Mouse (Mus musculus) midbrain, embryonic 14.5 days (tissue): ENCODE measurements at regions not wholly inside any gene's neighbourhood (a gene's known extent, or its start where the extent isn't known, plus 50 kb on each side); places are given as distances from the start of the nearest gene placed in this dataset.

ENCODE experiments used
- ATAC-seq: fragments of 200-750 bp; cut with Nextera tagmentation; 2 replicates; pipeline ENCODE4 v1.8.0; 2017; ENCODE audit warnings: moderate number of reproducible peaks, moderate library complexity; ENCODE audit not compliant: low FRiP score, low TSS enrichment
- DNase-seq: peaks from one replicate; pipeline ENCODE4 v3.0.0-alpha.2; 2015
- H3K27ac ChIP-seq: fragments of 300-500 bp; sonication (generic); replicated peaks from 2 replicates; pipeline ENCODE4 v1.5.1; 2014; ENCODE audit warnings: mild to moderate bottlenecking, low read depth, low read length, moderate library complexity
- H3K27me3 ChIP-seq: fragments of 300-500 bp; sonication (generic); 2 replicates; pipeline ENCODE4 v1.6.1; 2014; ENCODE audit warnings: low read length, control low read depth, mixed read lengths; ENCODE audit not compliant: control insufficient read depth, insufficient read depth
- H3K36me3 ChIP-seq: fragments of 300-500 bp; sonication (generic); 2 replicates; pipeline ENCODE4 v1.6.1; 2014; ENCODE audit warnings: low read length, control low read depth; ENCODE audit not compliant: control insufficient read depth, insufficient read depth
- H3K4me1 ChIP-seq: fragments of 300-500 bp; sonication (generic); 2 replicates; pipeline ENCODE4 v1.6.1; 2014; ENCODE audit warnings: mild to moderate bottlenecking, antibody characterized with exemption, low read length, control low read depth; ENCODE audit not compliant: control insufficient read depth, insufficient read depth
- H3K4me2 ChIP-seq: fragments of 300-500 bp; sonication (generic); 2 replicates; pipeline ENCODE4 v1.6.1; 2014; ENCODE audit warnings: mild to moderate bottlenecking, low read length, moderate library complexity
- H3K4me3 ChIP-seq: fragments of 300-500 bp; sonication (generic); replicated peaks from 2 replicates; pipeline ENCODE4 v1.5.1; 2014; ENCODE audit warnings: low read depth, low read length
- H3K9ac ChIP-seq: fragments of 300-500 bp; sonication (generic); replicated peaks from 2 replicates; pipeline ENCODE4 v1.6.1; 2014; ENCODE audit warnings: mild to moderate bottlenecking, low read length, moderate library complexity
- H3K9me3 ChIP-seq: fragments of 300-500 bp; sonication (generic); 2 replicates; pipeline ENCODE4 v1.6.1; 2016; ENCODE audit warnings: low read length, control low read depth, mixed read lengths; ENCODE audit not compliant: control insufficient read depth
- WGBS: fragments of 180-500 bp; shearing (Covaris S2); extraction: QIAGEN DNeasy Blood & Tissue Kit; methylation state at CpG from one replicate; pipeline ENCODE4 v1.1.7; 2014; 5-methylcytosine and 5-hydroxymethylcytosine counted together

DNA sequence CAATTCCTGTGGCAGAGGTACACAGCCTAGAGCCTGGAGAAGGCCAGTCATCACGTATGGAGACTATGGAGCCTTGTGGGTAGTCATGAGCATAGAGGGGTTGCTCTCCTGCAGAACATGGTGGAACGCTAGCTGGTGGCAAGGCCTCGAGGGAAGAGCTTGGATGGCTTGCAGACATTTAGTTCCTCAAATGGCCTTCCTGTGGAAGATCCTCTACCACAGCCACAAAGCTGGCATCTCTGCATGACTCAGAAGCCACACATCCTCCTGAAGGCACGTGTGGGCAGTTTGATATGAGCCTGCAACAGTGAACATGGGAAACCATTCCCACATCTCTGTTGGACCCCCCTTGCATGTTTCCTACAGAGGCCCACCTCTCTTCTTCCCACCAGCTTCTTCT, 547.9 kb upstream of the Lrrc6 start:
- DNase-seq (no peak), ATAC-seq (no peak)
- Histone ChIP-seq H3K9me3 (no peaks in the 10 kb centered on the region), H3K36me3 (no peaks in the 10 kb centered on the region), H3K27ac (no peak overlapping the region), H3K9ac (no peak overlapping the region), H3K27me3 (no peaks in the 10 kb centered on the region), H3K4me2 (no peak overlapping the region), H3K4me1 (no peaks in the 10 kb centered on the region), H3K4me3 (no peak overlapping the region)
- 83% methylated on average over 4 of the region's 4 CpGs for WGBS

DNA sequence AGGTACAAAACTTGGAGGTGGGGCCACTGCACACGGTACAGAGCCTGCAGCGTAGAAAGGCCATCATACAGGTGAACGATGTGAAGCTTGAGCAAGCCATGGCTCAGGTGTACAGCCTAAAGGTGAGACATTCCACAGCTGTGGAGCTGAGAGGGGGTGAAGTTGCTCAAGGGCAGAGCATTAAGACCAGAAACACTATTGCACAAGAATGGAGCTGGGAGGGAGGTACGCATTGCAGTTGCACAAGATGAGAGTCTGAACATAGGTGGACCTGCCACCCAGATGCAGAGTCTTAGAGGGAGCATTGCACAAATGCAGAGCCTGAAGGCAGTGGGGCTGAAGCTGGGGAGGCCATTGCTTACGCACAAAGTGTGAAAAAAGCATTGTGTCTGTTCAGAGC, 547.4 kb upstream of the Lrrc6 start:
- Histone ChIP-seq H3K27ac (no peak overlapping the region), H3K4me2 (no peak overlapping the region), H3K9me3 (no peaks in the 10 kb centered on the region), H3K27me3 (no peaks in the 10 kb centered on the region), H3K36me3 (no peaks in the 10 kb centered on the region), H3K4me3 (no peak overlapping the region), H3K4me1 (no peaks in the 10 kb centered on the region), H3K9ac (no peak overlapping the region)
- no peak for ATAC-seq
- DNase-seq = no peak
- 95% methylated on average over 5 of the region's 5 CpGs for WGBS

DNA sequence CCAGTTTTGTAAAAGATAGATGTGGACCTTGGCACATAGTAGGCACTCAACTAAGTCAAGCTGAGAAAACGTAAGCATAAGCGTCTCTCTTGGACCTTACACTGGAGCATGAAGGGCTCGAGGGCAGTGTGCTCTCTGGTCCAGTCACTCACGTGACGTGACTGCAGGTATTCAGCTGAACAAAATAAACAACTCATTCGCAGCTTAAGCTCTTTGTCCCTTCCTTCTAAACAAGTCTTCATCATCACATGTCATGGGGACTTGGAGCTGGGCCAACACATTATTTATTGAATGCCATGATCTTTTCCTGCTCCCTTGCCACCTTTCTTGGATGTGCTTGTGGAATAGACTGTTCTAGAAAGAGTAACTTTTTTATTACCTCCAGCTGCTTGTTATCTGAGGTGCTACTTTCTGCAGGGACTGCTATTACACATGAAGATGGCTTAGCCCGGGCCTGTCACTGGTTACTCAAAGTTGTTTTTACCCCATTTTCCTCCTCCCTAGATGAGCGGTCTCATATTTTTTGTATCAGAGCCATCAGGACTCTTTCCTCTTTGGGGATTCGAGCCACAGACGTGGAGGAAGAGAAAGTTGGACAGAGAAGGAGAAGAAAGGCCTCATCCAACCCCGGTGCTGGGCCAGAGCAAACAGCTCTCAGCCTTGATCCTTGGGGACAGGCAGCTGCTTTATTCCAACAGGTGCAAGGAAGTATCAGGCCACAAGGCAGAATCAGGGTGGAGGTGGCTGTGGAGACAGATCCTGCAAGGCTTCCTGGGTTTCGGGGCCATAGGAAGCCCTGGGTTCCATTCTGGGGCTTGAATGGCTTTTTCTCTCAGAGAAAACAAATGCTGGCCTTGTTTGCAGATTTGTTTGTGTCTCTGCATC, 545.5 kb upstream of the Lrrc6 start:
- Histone ChIP-seq H3K27me3 (no peaks in the 10 kb centered on the region), H3K4me3 (no peak overlapping the region), H3K4me1 (no peaks in the 10 kb centered on the region), H3K36me3 (no peaks in the 10 kb centered on the region), H3K4me2 (no peak overlapping the region), H3K27ac (no peak overlapping the region), H3K9ac (no peak overlapping the region), H3K9me3 (no peaks in the 10 kb centered on the region)
- DNase-seq = no peak
- ATAC-seq = no peak
- 82% methylated on average over 12 of the region's 12 CpGs for WGBS

DNA sequence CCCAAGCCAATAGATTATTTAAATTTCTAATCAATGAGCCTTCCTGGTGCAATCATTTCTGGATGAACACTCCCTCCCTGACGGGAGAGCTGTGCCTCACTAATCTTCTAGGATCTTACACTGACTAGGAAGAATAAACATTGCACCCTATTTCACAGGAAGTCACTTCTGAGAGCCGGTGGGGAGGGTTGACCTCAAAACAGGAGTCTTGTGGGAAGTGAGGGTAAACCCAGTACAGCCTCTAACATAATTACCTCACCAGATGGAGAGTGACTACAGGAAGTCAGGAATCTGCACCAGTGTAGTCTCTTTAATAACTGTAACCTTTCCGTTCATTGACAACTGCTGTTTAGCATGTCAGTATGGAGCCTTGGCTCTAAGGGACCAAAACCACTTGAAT, 544.6 kb upstream of the Lrrc6 start:
- ATAC-seq (no peak), DNase-seq (no peak)
- 75% methylated on average over 3 of the region's 3 CpGs for WGBS

DNA sequence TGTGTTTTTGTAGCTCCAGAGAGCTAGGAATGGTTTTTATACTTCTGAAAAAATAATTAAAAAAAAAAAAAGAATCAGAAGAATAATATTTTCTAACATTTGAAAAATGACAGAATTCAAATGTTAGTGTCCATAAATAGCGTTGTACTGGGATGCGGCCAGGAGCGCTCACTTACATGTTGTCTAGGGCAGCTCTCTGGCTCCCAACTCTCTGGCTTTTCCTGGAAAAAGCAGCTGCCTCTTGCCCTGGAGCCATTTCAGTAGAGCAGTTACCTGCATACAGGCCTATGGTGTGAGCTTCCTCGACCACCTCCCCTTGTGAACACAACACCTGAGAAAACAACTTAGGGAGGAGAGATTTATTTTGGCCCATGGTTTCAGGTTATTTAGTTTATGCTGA, 544.1 kb upstream of the Lrrc6 start:
- H3K36me3 ChIP-seq = no peaks in the 10 kb centered on the region
- no peaks in the 10 kb centered on the region for H3K9me3 ChIP-seq
- H3K27ac ChIP-seq = no peak overlapping the region
- no peak overlapping the region for H3K4me2 ChIP-seq
- no peak overlapping the region for H3K9ac ChIP-seq
- WGBS = 90% methylated on average over 4 of the region's 4 CpGs
- H3K4me1 ChIP-seq = peaks cover 5% of the 10 kb centered on the region; the same call in 1 of the 2 replicates
- ATAC-seq (no peak), DNase-seq (no peak)
- no peak overlapping the region for H3K4me3 ChIP-seq
- H3K27me3 ChIP-seq = no peaks in the 10 kb centered on the region

More for the DNA sequence above, 544.6 kb upstream of the Lrrc6 start:
- Histone ChIP-seq H3K9me3 (no peaks in the 10 kb centered on the region), H3K27ac (no peak overlapping the region), H3K4me3 (no peak overlapping the region), H3K4me1 (no peaks in the 10 kb centered on the region), H3K36me3 (no peaks in the 10 kb centered on the region), H3K27me3 (no peaks in the 10 kb centered on the region), H3K4me2 (no peak overlapping the region), H3K9ac (no peak overlapping the region)

DNA sequence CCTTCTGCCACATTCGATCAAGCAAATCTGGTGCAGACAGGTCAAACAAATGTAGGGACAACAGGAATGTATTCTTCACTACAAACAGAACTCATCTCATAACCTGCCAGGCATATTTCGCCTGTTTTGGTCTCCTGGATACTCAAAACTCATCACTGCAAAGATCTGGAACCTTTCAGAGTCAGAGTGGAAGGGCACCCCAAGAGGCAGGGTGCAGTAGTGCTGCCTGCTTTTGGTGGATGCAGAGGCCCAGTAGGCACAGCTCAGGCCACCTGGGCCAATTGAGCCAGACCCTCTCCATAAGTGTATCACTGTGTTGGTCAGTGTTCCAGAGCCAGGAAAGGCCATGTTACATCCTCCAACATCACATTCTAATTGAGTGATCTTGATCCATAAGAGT, 541.4 kb upstream of the Lrrc6 start:
- Histone ChIP-seq H3K4me1 (peaks cover 10% of the 10 kb centered on the region), H3K9me3 (no peaks in the 10 kb centered on the region), H3K27ac (no peak overlapping the region), H3K9ac (no peak overlapping the region), H3K36me3 (no peaks in the 10 kb centered on the region), H3K4me2 (no peak overlapping the region), H3K27me3 (no peaks in the 10 kb centered on the region), H3K4me3 (no peak overlapping the region)
- no peak for ATAC-seq
- WGBS = 84% methylated on average over 2 of the region's 2 CpGs
- no peak for DNase-seq

DNA sequence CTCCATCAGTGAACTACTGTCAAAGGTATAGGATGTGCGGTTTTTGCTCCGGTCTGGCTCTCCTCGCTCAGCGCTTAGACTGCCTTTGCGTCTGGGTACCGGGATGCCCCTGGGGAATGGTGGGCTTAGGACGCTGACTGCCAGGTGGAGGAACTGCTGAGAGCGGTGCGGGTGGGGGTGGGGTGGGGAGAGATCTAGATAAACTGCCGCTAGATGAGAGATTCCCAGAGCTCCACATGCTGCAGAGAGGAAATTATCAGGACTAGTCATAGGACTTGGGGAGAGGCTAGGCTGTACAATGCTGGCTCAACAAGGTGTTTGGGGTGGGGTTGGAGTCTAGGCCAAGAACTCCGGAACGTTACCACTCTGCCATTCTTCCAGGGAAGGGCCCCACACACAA, 539.5 kb upstream of the Lrrc6 start:
- H3K27ac ChIP-seq = no peak overlapping the region
- H3K36me3 ChIP-seq = no peaks in the 10 kb centered on the region
- DNase-seq = peak; percentile 25
- no peak for ATAC-seq
- no peaks in the 10 kb centered on the region for H3K9me3 ChIP-seq
- H3K4me2 ChIP-seq = peak overlapping the region; percentile 53; the same call in 1 of the 2 replicates
- no peak overlapping the region for H3K9ac ChIP-seq
- no peak overlapping the region for H3K4me3 ChIP-seq
- H3K27me3 ChIP-seq = no peaks in the 10 kb centered on the region
- peaks cover 10% of the 10 kb centered on the region for H3K4me1 ChIP-seq
- WGBS = 49% methylated on average over 12 of the region's 12 CpGs

DNA sequence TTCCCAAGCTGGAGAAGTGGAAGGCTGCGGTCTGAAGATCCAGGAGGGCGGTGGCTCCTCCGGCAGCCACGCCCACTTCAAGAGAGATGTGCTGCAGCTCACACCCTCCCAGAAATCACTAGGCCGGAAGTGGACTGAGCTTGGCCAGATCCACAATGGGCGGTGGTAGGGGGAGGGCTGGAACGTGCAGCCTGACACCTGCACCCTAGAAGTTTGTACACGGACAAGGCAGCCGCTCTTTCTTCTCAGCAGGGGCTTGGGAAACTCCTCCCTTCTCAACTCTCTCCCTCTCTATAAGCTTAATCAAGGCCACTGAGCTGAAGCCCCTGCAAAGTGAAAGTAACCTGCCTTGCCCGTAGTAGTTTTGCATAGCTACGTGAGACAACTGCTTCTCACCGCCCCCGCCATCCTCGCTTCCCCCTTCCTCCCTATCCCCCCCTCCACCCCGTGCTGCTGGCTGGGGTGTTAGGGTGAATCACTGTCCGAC, 538.8 kb upstream of the Lrrc6 start:
- DNase-seq (peak; percentile 53), ATAC-seq (peak; percentile 59; the same call in 1 of the 2 replicates)
- Histone ChIP-seq H3K27ac (no peak overlapping the region), H3K36me3 (no peaks in the 10 kb centered on the region), H3K4me1 (peaks cover 10% of the 10 kb centered on the region), H3K27me3 (no peaks in the 10 kb centered on the region), H3K9ac (peak overlapping the region; percentile 25; the same call in 1 of the 2 replicates), H3K9me3 (no peaks in the 10 kb centered on the region), H3K4me2 (peak overlapping the region; percentile 53), H3K4me3 (peak overlapping the region; percentile 22)
- 9% methylated on average over 16 of the region's 16 CpGs for WGBS

DNA sequence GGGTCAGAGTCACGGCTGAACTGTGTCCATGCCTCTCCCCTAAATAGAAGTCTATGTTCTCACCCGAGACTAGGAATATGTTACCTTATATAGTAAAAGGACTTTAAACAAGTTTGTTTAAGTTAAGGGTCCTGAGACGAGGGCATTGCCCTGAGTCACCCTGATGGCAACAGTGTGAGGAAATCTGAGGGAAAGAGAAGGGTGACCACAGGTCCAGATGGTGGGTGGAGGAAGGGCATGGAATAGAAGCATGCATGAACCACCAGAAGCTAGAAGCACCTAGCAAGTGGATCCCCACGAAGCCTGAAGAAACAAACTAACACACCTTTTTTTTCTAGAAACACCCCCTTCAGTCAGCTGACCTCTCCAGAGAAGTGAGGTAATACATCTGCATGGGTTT, 536.9 kb upstream of the Lrrc6 start:
- Histone ChIP-seq H3K9ac (no peak overlapping the region), H3K4me3 (no peak overlapping the region), H3K27me3 (no peaks in the 10 kb centered on the region), H3K4me1 (peaks cover 10% of the 10 kb centered on the region), H3K4me2 (no peak overlapping the region), H3K9me3 (no peaks in the 10 kb centered on the region), H3K27ac (no peak overlapping the region), H3K36me3 (no peaks in the 10 kb centered on the region)
- ATAC-seq = no peak
- DNase-seq = no peak
- 88% methylated on average over 4 of the region's 4 CpGs for WGBS
